Mouse (Mus musculus): Measurements from ENCODE around the gene Scgb1b17. TPM values are rescaled to one million over a fixed set of nuclear protein-coding genes. Genes with fewer than 3 reads are reported as not detected.
"Not testable (repeated sequence)": the region's sequence is repeated elsewhere in the genome, so short reads cannot be mapped to it uniquely, and the experiment has no call there.

Scgb1b17 gene
- not detected in 2 replicates for polyA plus RNA-seq (2015; fragmentation: Nextera tagmentation; extraction: Ambion mirVana)

GRCm38 (mm10) chr7:33063149-33063548 is at the start of gene Scgb1b17:
Scgb1b17 (plus strand) TSS chr7:33063449.
- not testable (repeated sequence) for H3K27me3 ChIP-seq (ENCODE audit: control insufficient read depth, insufficient read depth, low read length); H3K36me3 ChIP-seq (ENCODE audit: control insufficient read depth, insufficient read depth); H3K4me3 ChIP-seq (ENCODE audit: low read length); ATAC-seq (replicated peaks; ENCODE audit: extremely low read depth, insufficient read depth, low FRiP score); H3K4me2 ChIP-seq (ENCODE audit: low read depth, low read length); H3K9ac ChIP-seq (ENCODE audit: low read length); H3K27ac ChIP-seq (ENCODE audit: low read length); H3K9me3 ChIP-seq (replicated peaks; ENCODE audit: control insufficient read depth, low read length); H3K4me1 ChIP-seq (ENCODE audit: control insufficient read depth, insufficient read depth, low read length)

- not testable (repeated sequence) for H3K27me3 ChIP-seq (ENCODE audit: control insufficient read depth, insufficient read depth, low read length); H3K9ac ChIP-seq (ENCODE audit: low read length); H3K36me3 ChIP-seq (ENCODE audit: control insufficient read depth, insufficient read depth); ATAC-seq (replicated peaks; ENCODE audit: extremely low read depth, insufficient read depth, low FRiP score); H3K9me3 ChIP-seq (replicated peaks; ENCODE audit: control insufficient read depth, low read length); H3K27ac ChIP-seq (ENCODE audit: low read length); H3K4me3 ChIP-seq (ENCODE audit: low read length); H3K4me2 ChIP-seq (ENCODE audit: low read depth, low read length); H3K4me1 ChIP-seq (ENCODE audit: control insufficient read depth, insufficient read depth, low read length)
Observed at GRCm38 (mm10) chr7:33056461-33056860, 6.8 kb upstream of the Scgb1b17 start, which contains the start of gene Scgb2b17. Scgb2b17 (minus strand) TSS chr7:33056561.

Other genes with a start within 250 kb of the Scgb1b17 start
- gene Scgb2b15, start 233.8 kb upstream of the Scgb1b17 start, polyA plus RNA-seq (2015; fragmentation: Nextera tagmentation; extraction: Ambion mirVana) = not detected in 2 replicates
- gene Scgb1b15, start 226.9 kb upstream of the Scgb1b17 start, polyA plus RNA-seq (2015; fragmentation: Nextera tagmentation; extraction: Ambion mirVana) = not detected in 2 replicates
- not detected in 2 replicates for gene Scgb2b17, start 6.9 kb upstream of the Scgb1b17 start, polyA plus RNA-seq (2015; fragmentation: Nextera tagmentation; extraction: Ambion mirVana)
- gene Scgb2b18, start 110.4 kb downstream of the Scgb1b17 start, polyA plus RNA-seq (2015; fragmentation: Nextera tagmentation; extraction: Ambion mirVana) = not detected in 2 replicates
- gene Scgb1b18, start 122.1 kb downstream of the Scgb1b17 start, polyA plus RNA-seq (2015; fragmentation: Nextera tagmentation; extraction: Ambion mirVana) = not detected in 2 replicates
- not detected in 2 replicates for gene Scgb2b19, start 216.9 kb downstream of the Scgb1b17 start, polyA plus RNA-seq (2015; fragmentation: Nextera tagmentation; extraction: Ambion mirVana)
- not detected in 2 replicates for gene Scgb1b19, start 223.8 kb downstream of the Scgb1b17 start, polyA plus RNA-seq (2015; fragmentation: Nextera tagmentation; extraction: Ambion mirVana)